Mouse (Mus musculus) thymus, adult 2 months (tissue): ENCODE measurements at regions not wholly inside any gene's neighbourhood (a gene's known extent, or its start where the extent isn't known, plus 50 kb on each side); places are given as distances from the start of the nearest gene placed in this dataset.

ENCODE experiments used
- DNase-seq: peaks from one replicate; pipeline ENCODE4 v3.0.0; 2021
- H3K27ac ChIP-seq: fragments of 200-500 bp; 2 replicates; pipeline ENCODE4 v1.5.1; 2012; ENCODE audit warnings: low read length, control low read depth; ENCODE audit not compliant: control insufficient read depth, insufficient read depth
- H3K27me3 ChIP-seq: fragments of 200-500 bp; 2 replicates; pipeline ENCODE4 v1.6.1; 2012; ENCODE audit warnings: mild to moderate bottlenecking, low read length, moderate library complexity, mixed read lengths; ENCODE audit not compliant: control insufficient read depth, insufficient read depth
- H3K36me3 ChIP-seq: fragments of 200-500 bp; 2 replicates; pipeline ENCODE4 v1.6.1; 2012; ENCODE audit warnings: mild to moderate bottlenecking, low read length, moderate library complexity; ENCODE audit not compliant: control insufficient read depth, insufficient read depth
- H3K4me1 ChIP-seq: fragments of 200-500 bp; replicated peaks from 2 replicates; pipeline ENCODE4 v1.6.1; 2012; ENCODE audit warnings: low read length; ENCODE audit not compliant: control insufficient read depth, insufficient read depth
- H3K4me3 ChIP-seq: fragments of 200-500 bp; 2 replicates; pipeline ENCODE4 v1.5.1; 2012; ENCODE audit warnings: mild to moderate bottlenecking, low read length, control low read depth, moderate library complexity; ENCODE audit not compliant: control insufficient read depth, insufficient read depth
- CTCF ChIP-seq: fragments of 200-500 bp; IDR thresholded peaks from 2 replicates; pipeline ENCODE4 v1.5.1; 2012; ENCODE audit warnings: mild to moderate bottlenecking, control low read depth, low read length, moderate library complexity, borderline replicate concordance; ENCODE audit not compliant: control insufficient read depth, poor library complexity, insufficient read depth; ENCODE audit errors: extremely low read depth
- POLR2A ChIP-seq: fragments of 200-500 bp; IDR thresholded peaks from 2 replicates; pipeline ENCODE4 v1.6.1; 2012; ENCODE audit warnings: mild to moderate bottlenecking, low read length, control low read depth, moderate library complexity; ENCODE audit not compliant: control insufficient read depth, poor library complexity, insufficient read depth; ENCODE audit errors: extremely low read depth
- WGBS: fragments of 180-500 bp; shearing (Covaris S2); methylation state at CpG from one replicate; pipeline ENCODE4 v1.1.7; 2018; 5-methylcytosine and 5-hydroxymethylcytosine counted together

DNA sequence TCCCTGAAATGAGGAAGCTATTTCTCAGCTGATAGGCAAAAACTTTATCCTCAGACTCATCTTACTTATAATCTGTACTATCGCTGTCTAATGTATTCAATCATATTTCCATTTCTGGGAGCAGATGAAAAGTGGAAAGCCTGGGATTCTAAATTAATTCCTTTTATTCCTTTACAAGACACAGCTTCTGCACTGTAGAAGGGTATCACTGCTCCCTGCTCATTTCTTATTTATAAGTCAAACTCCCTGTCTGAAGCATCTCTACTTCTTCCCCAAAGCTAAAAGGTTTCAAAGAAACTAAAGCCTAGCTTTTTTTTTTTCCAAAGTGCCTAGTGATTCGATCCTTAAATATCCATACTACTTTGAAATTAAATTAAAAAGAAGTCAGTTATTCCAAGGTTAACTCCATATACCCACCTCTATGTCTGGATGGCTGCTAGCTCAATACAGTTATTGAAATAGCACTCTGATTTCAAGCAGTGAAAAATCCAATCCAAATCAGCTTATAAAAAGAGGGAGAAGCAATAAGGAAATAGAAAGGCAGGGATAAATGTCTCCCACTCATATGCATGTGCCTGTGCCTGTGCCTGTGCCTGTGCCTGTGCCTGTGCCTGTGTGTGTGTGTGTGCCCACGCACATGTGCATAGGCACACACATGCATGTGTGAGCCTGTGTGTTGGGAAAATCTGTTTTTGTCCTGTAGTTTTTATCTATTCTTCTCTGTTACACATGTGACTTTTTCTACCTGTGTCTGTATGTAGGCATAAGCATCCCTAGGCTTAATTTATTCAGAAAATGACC is 380.6 kb downstream of the Tmem135 start:
- Histone ChIP-seq H3K4me3 (no peak overlapping the region), H3K36me3 (no peaks in the 10 kb centered on the region), H3K27ac (no peak overlapping the region), H3K4me1 (no peaks in the 10 kb centered on the region), H3K27me3 (no peaks in the 10 kb centered on the region)
- WGBS = 89% methylated on average over 3 of the region's 3 CpGs
- no peak for DNase-seq
- no peak for TF ChIP-seq POLR2A
- TF ChIP-seq CTCF = no peak

GRCm38 (mm10) chr7:88998815-88999392 is 405.1 kb downstream of the Tmem135 start:
- Histone ChIP-seq H3K4me1 (no peaks in the 10 kb centered on the region), H3K27me3 (no peaks in the 10 kb centered on the region), H3K36me3 (no peaks in the 10 kb centered on the region), H3K4me3 (no peak overlapping the region), H3K27ac (no peak overlapping the region)
- WGBS = 96% methylated on average over 4 of the region's 4 CpGs
- TF ChIP-seq CTCF (no peak), POLR2A (no peak)
- DNase-seq = no peak

DNA sequence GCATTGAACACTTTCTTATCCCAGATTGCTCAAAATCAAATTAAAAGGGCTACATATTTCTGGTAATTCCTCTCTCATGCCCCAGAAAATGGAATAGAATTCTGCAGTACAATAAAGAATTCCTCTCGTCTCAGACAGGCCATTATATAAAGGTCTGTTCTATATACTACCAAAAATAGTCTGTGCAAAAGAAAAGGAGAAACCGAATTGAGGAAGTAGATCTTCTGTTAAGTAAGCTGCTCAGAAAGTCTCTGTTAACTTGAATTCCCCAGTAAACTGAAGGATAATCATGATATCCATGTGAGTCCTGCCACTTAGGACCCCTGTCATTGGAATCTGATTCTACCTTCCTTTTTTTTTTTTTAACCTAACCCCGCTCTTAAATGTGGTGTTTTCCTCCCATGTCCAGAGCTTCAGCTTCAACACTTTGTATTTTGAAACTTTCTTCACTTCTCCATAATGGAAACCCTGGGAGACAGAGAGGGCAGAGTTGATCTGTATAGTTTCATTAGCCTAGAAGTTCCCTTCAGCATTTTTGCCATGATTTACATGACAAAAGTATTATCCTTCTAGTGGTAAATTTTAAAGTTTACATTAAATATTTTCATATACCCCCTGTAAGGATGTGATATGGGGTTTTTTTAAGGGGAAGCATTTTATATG is 406.1 kb downstream of the Tmem135 start:
- no peaks in the 10 kb centered on the region for H3K4me1 ChIP-seq
- H3K36me3 ChIP-seq = no peaks in the 10 kb centered on the region
- H3K27ac ChIP-seq = no peak overlapping the region
- no peak overlapping the region for H3K4me3 ChIP-seq
- WGBS = 18% methylated on average over 3 of the region's 3 CpGs
- DNase-seq = no peak
- TF ChIP-seq CTCF (no peak), POLR2A (no peak)
- no peaks in the 10 kb centered on the region for H3K27me3 ChIP-seq

- Histone ChIP-seq H3K36me3 (no peaks in the 10 kb centered on the region), H3K27me3 (no peaks in the 10 kb centered on the region), H3K27ac (no peak overlapping the region), H3K4me3 (no peak overlapping the region), H3K4me1 (no peaks in the 10 kb centered on the region)
- TF ChIP-seq POLR2A (no peak), CTCF (no peak)
- 92% methylated on average over 4 of the region's 4 CpGs for WGBS
- DNase-seq = no peak
Observed at GRCm38 (mm10) chr7:88974436-88974835, 429.6 kb downstream of the Tmem135 start.

- H3K27me3 ChIP-seq = no peaks in the 10 kb centered on the region
- no peaks in the 10 kb centered on the region for H3K4me1 ChIP-seq
- H3K27ac ChIP-seq = no peak overlapping the region
- no peaks in the 10 kb centered on the region for H3K36me3 ChIP-seq
- TF ChIP-seq CTCF = no peak
- no peak for TF ChIP-seq POLR2A
- no peak for DNase-seq
- H3K4me3 ChIP-seq = no peak overlapping the region
Observed at GRCm38 (mm10) chr7:88960841-88961240, 443.2 kb downstream of the Tmem135 start.

DNA sequence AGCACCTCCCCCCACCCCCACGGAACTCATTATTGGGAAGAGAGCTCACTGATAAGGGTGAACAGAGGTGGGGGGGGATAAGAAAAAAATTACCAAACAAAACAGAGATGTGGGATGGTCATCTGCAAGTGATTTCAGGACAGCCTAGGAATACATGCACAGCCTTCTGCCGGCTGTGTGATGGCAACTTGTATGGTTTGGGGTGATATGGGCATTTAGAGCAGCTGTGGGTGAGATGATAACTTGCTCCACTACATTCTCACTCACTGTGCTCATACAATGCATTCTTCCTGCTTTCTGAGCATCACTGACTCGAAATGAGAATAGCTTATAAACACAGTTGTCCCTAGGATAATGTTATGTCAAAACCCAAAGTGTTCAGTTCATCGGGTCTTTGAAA is 443.8 kb downstream of the Tmem135 start:
- TF ChIP-seq CTCF (no peak), POLR2A (no peak)
- H3K4me3 ChIP-seq = no peak overlapping the region

More for the DNA sequence above, 443.8 kb downstream of the Tmem135 start:
- no peaks in the 10 kb centered on the region for H3K36me3 ChIP-seq
- H3K27me3 ChIP-seq = no peaks in the 10 kb centered on the region
- H3K27ac ChIP-seq = no peak overlapping the region
- 74% methylated on average over 4 of the region's 4 CpGs for WGBS
- no peaks in the 10 kb centered on the region for H3K4me1 ChIP-seq
- no peak for DNase-seq
